Mouse (Mus musculus): ENCODE data around the gene Capn3. TPM values are rescaled to one million over a fixed set of nuclear protein-coding genes. Genes with fewer than 3 reads are reported as not detected.

Capn3 gene
- total RNA-seq, 1 experiment, result 8.6 TPM

- Histone ChIP-seq H3K9ac (ENCODE audit: insufficient read depth, low read depth, low read length, poor library complexity, severe bottlenecking) (no peak overlapping the region), H3K4me3 (ENCODE audit: insufficient read depth in 1 of 2, low read depth in 1 of 2, low read length in 2 of 2, poor library complexity in 1 of 2, severe bottlenecking in 1 of 2) (no peak overlapping the region), H3K27ac (ENCODE audit: insufficient read depth, low read depth, low read length, poor library complexity, severe bottlenecking) (no peak overlapping the region), H3K4me1 (ENCODE audit: control insufficient read depth in 2 of 2, insufficient read depth in 2 of 2, low read length in 2 of 2, poor library complexity in 1 of 2) (no peaks in the 10 kb centered on the region), H3K9me3 (ENCODE audit: control insufficient read depth, insufficient read depth, low read depth, low read length) (no peaks in the 10 kb centered on the region), H3K36me3 (ENCODE audit: control insufficient read depth, insufficient read depth, low read length, poor library complexity, severe bottlenecking) (no peaks in the 10 kb centered on the region)
- DNase-seq (ENCODE audit: low read depth, low spot score), result no peak
- in situ Hi-C loops (cut with MboI; ENCODE audit: low sequenced_read_pairs in 2 of 2, unreplicated experiment in 2 of 2), result no loop called here
- TF ChIP-seq CHD2 (IDR thresholded peaks at IDR 0.05; ENCODE audit: low read depth, low read length) (no peak), MAFK (IDR thresholded peaks at IDR 0.05; ENCODE audit: insufficient read depth, low read depth, low read length) (no peak), ZC3H11A (IDR thresholded peaks at IDR 0.05; ENCODE audit: borderline replicate concordance, low read depth, low read length) (no peak), ZNF384 (IDR thresholded peaks at IDR 0.05; ENCODE audit: low read depth, low read length) (no peak), HCFC1 (IDR thresholded peaks at IDR 0.05; ENCODE audit: borderline replicate concordance, insufficient read depth, low read length) (no peak)
These were observed 31.4 kb upstream of the Capn3 start for GRCm38 (mm10) chr2:120424386-120424785.

DNA sequence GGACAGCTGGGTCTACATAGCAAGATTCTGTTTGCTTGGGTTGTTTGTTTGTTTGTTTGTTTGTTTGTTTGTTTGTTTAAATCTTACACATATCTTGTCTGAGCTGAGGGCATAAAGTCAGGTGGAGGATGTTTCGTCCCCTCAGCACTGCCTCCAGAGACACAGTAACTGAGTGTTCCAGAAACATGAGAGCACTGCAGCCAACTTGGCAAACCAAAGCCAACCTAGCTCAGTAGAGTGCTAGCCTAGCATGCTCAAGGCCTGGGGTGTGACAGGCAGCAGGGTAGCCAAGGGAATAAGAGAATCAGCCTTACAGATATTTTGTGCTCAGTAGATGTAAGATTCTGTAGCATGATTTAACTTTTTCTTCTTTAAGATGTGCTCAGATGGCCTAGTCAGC is 11.3 kb upstream of the Capn3 start:
- Histone ChIP-seq H3K9me3 (ENCODE audit: control insufficient read depth, insufficient read depth, low read depth, low read length) (no peaks in the 10 kb centered on the region), H3K4me3 (ENCODE audit: insufficient read depth in 1 of 2, low read depth in 1 of 2, low read length in 2 of 2, poor library complexity in 1 of 2, severe bottlenecking in 1 of 2) (no peak overlapping the region), H3K9ac (ENCODE audit: insufficient read depth, low read depth, low read length, poor library complexity, severe bottlenecking) (no peak overlapping the region), H3K27ac (ENCODE audit: insufficient read depth, low read depth, low read length, poor library complexity, severe bottlenecking) (no peak overlapping the region), H3K4me1 (ENCODE audit: control insufficient read depth in 2 of 2, insufficient read depth in 2 of 2, low read length in 2 of 2, poor library complexity in 1 of 2) (no peaks in the 10 kb centered on the region), H3K36me3 (ENCODE audit: control insufficient read depth, insufficient read depth, low read length, poor library complexity, severe bottlenecking) (no peaks in the 10 kb centered on the region)
- in situ Hi-C loops (cut with MboI; ENCODE audit: low sequenced_read_pairs in 2 of 2, unreplicated experiment in 2 of 2), result no loop called here
- DNase-seq (ENCODE audit: low read depth, low spot score), result no peak
- TF ChIP-seq ZNF384 (IDR thresholded peaks at IDR 0.05; ENCODE audit: low read depth, low read length) (no peak), HCFC1 (IDR thresholded peaks at IDR 0.05; ENCODE audit: borderline replicate concordance, insufficient read depth, low read length) (no peak), ZC3H11A (IDR thresholded peaks at IDR 0.05; ENCODE audit: borderline replicate concordance, low read depth, low read length) (no peak), CHD2 (IDR thresholded peaks at IDR 0.05; ENCODE audit: low read depth, low read length) (no peak), MAFK (IDR thresholded peaks at IDR 0.05; ENCODE audit: insufficient read depth, low read depth, low read length) (no peak)

GRCm38 (mm10) chr2:120446373-120446772 is 9.4 kb upstream of the Capn3 start:
- Histone ChIP-seq H3K27ac (ENCODE audit: insufficient read depth, low read depth, low read length, poor library complexity, severe bottlenecking) (no peak overlapping the region), H3K9me3 (ENCODE audit: control insufficient read depth, insufficient read depth, low read depth, low read length) (no peaks in the 10 kb centered on the region), H3K9ac (ENCODE audit: insufficient read depth, low read depth, low read length, poor library complexity, severe bottlenecking) (no peak overlapping the region), H3K4me3 (ENCODE audit: insufficient read depth in 1 of 2, low read depth in 1 of 2, low read length in 2 of 2, poor library complexity in 1 of 2, severe bottlenecking in 1 of 2) (no peak overlapping the region), H3K36me3 (ENCODE audit: control insufficient read depth, insufficient read depth, low read length, poor library complexity, severe bottlenecking) (no peaks in the 10 kb centered on the region), H3K4me1 (ENCODE audit: control insufficient read depth in 2 of 2, insufficient read depth in 2 of 2, low read length in 2 of 2, poor library complexity in 1 of 2) (no peaks in the 10 kb centered on the region)
- DNase-seq (ENCODE audit: low read depth, low spot score), result no peak
- in situ Hi-C loops (cut with MboI; ENCODE audit: low sequenced_read_pairs in 2 of 2, unreplicated experiment in 2 of 2), result no loop called here
- TF ChIP-seq CHD2 (IDR thresholded peaks at IDR 0.05; ENCODE audit: low read depth, low read length) (no peak), ZC3H11A (IDR thresholded peaks at IDR 0.05; ENCODE audit: borderline replicate concordance, low read depth, low read length) (no peak), ZNF384 (IDR thresholded peaks at IDR 0.05; ENCODE audit: low read depth, low read length) (no peak), MAFK (IDR thresholded peaks at IDR 0.05; ENCODE audit: insufficient read depth, low read depth, low read length) (no peak), HCFC1 (IDR thresholded peaks at IDR 0.05; ENCODE audit: borderline replicate concordance, insufficient read depth, low read length) (no peak)

GRCm38 (mm10) chr2:120447306-120447705 is 8.5 kb upstream of the Capn3 start:
- Histone ChIP-seq H3K9me3 (ENCODE audit: control insufficient read depth, insufficient read depth, low read depth, low read length) (no peaks in the 10 kb centered on the region), H3K27ac (ENCODE audit: insufficient read depth, low read depth, low read length, poor library complexity, severe bottlenecking) (no peak overlapping the region), H3K4me1 (ENCODE audit: control insufficient read depth in 2 of 2, insufficient read depth in 2 of 2, low read length in 2 of 2, poor library complexity in 1 of 2) (no peaks in the 10 kb centered on the region), H3K9ac (ENCODE audit: insufficient read depth, low read depth, low read length, poor library complexity, severe bottlenecking) (no peak overlapping the region), H3K4me3 (ENCODE audit: insufficient read depth in 1 of 2, low read depth in 1 of 2, low read length in 2 of 2, poor library complexity in 1 of 2, severe bottlenecking in 1 of 2) (no peak overlapping the region), H3K36me3 (ENCODE audit: control insufficient read depth, insufficient read depth, low read length, poor library complexity, severe bottlenecking) (no peaks in the 10 kb centered on the region)
- no peak for DNase-seq (ENCODE audit: low read depth, low spot score)
- TF ChIP-seq CHD2 (IDR thresholded peaks at IDR 0.05; ENCODE audit: low read depth, low read length) (no peak), ZC3H11A (IDR thresholded peaks at IDR 0.05; ENCODE audit: borderline replicate concordance, low read depth, low read length) (no peak), HCFC1 (IDR thresholded peaks at IDR 0.05; ENCODE audit: borderline replicate concordance, insufficient read depth, low read length) (no peak), MAFK (IDR thresholded peaks at IDR 0.05; ENCODE audit: insufficient read depth, low read depth, low read length) (no peak), ZNF384 (IDR thresholded peaks at IDR 0.05; ENCODE audit: low read depth, low read length) (no peak)
- in situ Hi-C loops (cut with MboI; ENCODE audit: low sequenced_read_pairs in 2 of 2, unreplicated experiment in 2 of 2), result no loop called here

DNA sequence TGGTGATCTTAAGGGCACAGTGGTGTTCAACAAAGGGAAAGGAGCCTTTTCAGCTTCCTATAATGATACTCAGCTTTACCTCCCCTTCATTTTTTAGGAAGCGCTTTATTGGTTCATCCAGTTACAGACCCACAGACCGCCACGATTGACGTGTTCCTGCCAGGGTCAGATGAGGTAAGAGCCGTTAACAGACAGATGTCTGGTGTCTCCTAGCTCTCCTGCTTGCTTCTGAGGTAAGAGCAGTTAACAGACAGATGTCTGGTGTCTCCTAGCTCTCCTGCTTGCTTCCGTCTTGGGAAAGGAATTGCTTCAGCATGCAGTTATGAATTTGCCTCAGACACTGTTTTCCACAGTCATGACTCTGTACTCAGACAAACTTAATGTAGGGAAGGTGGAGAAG is 5.1 kb upstream of the Capn3 start:
- TF ChIP-seq HCFC1 (IDR thresholded peaks at IDR 0.05; ENCODE audit: borderline replicate concordance, insufficient read depth, low read length) (no peak), CHD2 (IDR thresholded peaks at IDR 0.05; ENCODE audit: low read depth, low read length) (no peak), MAFK (IDR thresholded peaks at IDR 0.05; ENCODE audit: insufficient read depth, low read depth, low read length) (no peak), ZNF384 (IDR thresholded peaks at IDR 0.05; ENCODE audit: low read depth, low read length) (no peak), ZC3H11A (IDR thresholded peaks at IDR 0.05; ENCODE audit: borderline replicate concordance, low read depth, low read length) (no peak)
- no peaks in the 10 kb centered on the region for H3K9me3 ChIP-seq (ENCODE audit: control insufficient read depth, insufficient read depth, low read depth, low read length)
- no peaks in the 10 kb centered on the region for H3K36me3 ChIP-seq (ENCODE audit: control insufficient read depth, insufficient read depth, low read length, poor library complexity, severe bottlenecking)
- DNase-seq (ENCODE audit: low read depth, low spot score), result no peak
- no peaks in the 10 kb centered on the region for H3K4me1 ChIP-seq (ENCODE audit: control insufficient read depth in 2 of 2, insufficient read depth in 2 of 2, low read length in 2 of 2, poor library complexity in 1 of 2)
- no peak overlapping the region for H3K4me3 ChIP-seq (ENCODE audit: insufficient read depth in 1 of 2, low read depth in 1 of 2, low read length in 2 of 2, poor library complexity in 1 of 2, severe bottlenecking in 1 of 2)
- in situ Hi-C loops (cut with MboI; ENCODE audit: low sequenced_read_pairs in 2 of 2, unreplicated experiment in 2 of 2), result no loop called here
- H3K27ac ChIP-seq (ENCODE audit: insufficient read depth, low read depth, low read length, poor library complexity, severe bottlenecking), result no peak overlapping the region
- H3K9ac ChIP-seq (ENCODE audit: insufficient read depth, low read depth, low read length, poor library complexity, severe bottlenecking), result no peak overlapping the region

Data from ES-E14 (cell line).